Mouse (Mus musculus) heart, embryonic 12.5 days (tissue): Measurements from ENCODE around the gene Nfu1. TPM values are rescaled to one million over a fixed set of nuclear protein-coding genes. Genes with fewer than 3 reads are reported as not detected.

ENCODE experiments used
- ATAC-seq: fragments of 200-750 bp; cut with Nextera tagmentation; 2 replicates; pipeline ENCODE4 v1.8.0; 2017; ENCODE audit warnings: moderate TSS enrichment, moderate library complexity; ENCODE audit not compliant: insufficient number of reproducible peaks, low FRiP score
- H3K27ac ChIP-seq: fragments of 300-500 bp; sonication (generic); 2 replicates; pipeline ENCODE4 v1.5.1; 2016; ENCODE audit warnings: mild to moderate bottlenecking, moderate library complexity; ENCODE audit not compliant: poor library complexity, severe bottlenecking
- H3K27me3 ChIP-seq: fragments of 300-500 bp; sonication (generic); replicated peaks from 2 replicates; pipeline ENCODE4 v1.6.1; 2016; ENCODE audit warnings: mild to moderate bottlenecking, moderate library complexity
- H3K36me3 ChIP-seq: fragments of 300-500 bp; sonication (generic); 2 replicates; pipeline ENCODE4 v1.6.1; 2016; ENCODE audit warnings: mild to moderate bottlenecking, moderate library complexity
- H3K4me1 ChIP-seq: fragments of 300-500 bp; sonication (generic); replicated peaks from 2 replicates; pipeline ENCODE4 v1.6.1; 2016; ENCODE audit warnings: mild to moderate bottlenecking
- H3K4me2 ChIP-seq: fragments of 300-500 bp; sonication (generic); 2 replicates; pipeline ENCODE4 v1.6.1; 2016; ENCODE audit warnings: mild to moderate bottlenecking, moderate library complexity
- H3K4me3 ChIP-seq: fragments of 300-500 bp; sonication (generic); 2 replicates; pipeline ENCODE4 v1.5.1; 2016; ENCODE audit warnings: mild to moderate bottlenecking
- H3K9ac ChIP-seq: fragments of 300-500 bp; sonication (generic); 2 replicates; pipeline ENCODE4 v1.6.1; 2016; ENCODE audit warnings: mild to moderate bottlenecking, moderate library complexity
- H3K9me3 ChIP-seq: fragments of 300-500 bp; sonication (generic); replicated peaks from 2 replicates; pipeline ENCODE4 v1.6.1; 2016; ENCODE audit warnings: mild to moderate bottlenecking, moderate library complexity
- WGBS: fragments of 180-500 bp; shearing (Covaris S2); methylation state at CpG from one replicate; pipeline ENCODE4 v1.1.7; 2016; 5-methylcytosine and 5-hydroxymethylcytosine counted together
- polyA plus RNA-seq: library from polyadenylated mRNA; unstranded; fragments of >200 nt; fragmentation: Nextera tagmentation; extraction: Ambion mirVana; gene quantifications from 2 replicates; pipeline ENCODE4 v1.2.1, GENCODE M21; 2016

Nfu1 gene
- polyA plus RNA-seq, 1 experiment from 2014 or later = 97.7 TPM

DNA sequence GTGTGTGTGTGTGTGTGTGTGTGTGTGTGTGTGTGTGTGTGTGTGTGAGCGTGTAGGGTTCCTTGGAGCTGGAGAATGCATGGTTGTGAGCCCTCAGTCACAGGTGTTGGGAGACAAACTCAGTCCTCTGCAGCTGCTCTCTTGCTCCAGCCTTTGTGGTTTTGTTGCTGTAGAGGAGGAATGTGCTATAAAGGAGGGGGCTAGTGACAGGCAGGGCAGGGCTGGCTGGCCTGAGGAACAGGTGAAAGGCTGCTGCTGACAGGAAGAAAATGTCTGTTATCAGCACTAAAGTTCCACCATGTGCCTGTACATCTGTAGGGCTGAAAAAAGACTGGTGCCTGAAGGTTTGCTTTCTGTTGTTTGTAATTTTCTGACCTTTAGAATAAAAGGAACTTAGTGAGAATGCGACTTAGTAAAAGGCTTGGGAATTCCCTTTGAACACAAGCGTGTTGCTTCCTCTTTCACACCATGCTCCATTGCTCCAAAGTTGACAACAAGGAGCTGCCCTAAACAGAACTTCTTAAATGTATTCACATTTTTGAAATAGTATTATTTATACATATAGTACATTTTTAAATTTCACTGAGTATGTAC, 66.2 kb downstream of the Nfu1 start:
- no peak overlapping the region for H3K4me3 ChIP-seq

More for the DNA sequence above, 66.2 kb downstream of the Nfu1 start:
- peak overlapping the region; percentile 79 for H3K27ac ChIP-seq
- H3K4me2 ChIP-seq = no peak overlapping the region
- peaks cover 72% of the 10 kb centered on the region for H3K36me3 ChIP-seq
- peaks cover 20% of the 10 kb centered on the region for H3K4me1 ChIP-seq
- no peaks in the 10 kb centered on the region for H3K27me3 ChIP-seq
- no peaks in the 10 kb centered on the region for H3K9me3 ChIP-seq
- H3K9ac ChIP-seq = 0 out of 2 replicates have a peak overlapping the region, but pooled peaks have one; percentile 30
- 47% methylated on average over 3 of the region's 3 CpGs for WGBS
- 0 out of 2 replicates have a peak, but pooled peaks have one; percentile 18 for ATAC-seq

Other genes with a start within 250 kb of the Nfu1 start
- 15.3 and 17.6 TPM in 2 replicates for gene Anxa4, start 215.7 kb upstream of the Nfu1 start, polyA plus RNA-seq
- 33.5 and 36.2 TPM in 2 replicates for gene Aak1, start 159.7 kb upstream of the Nfu1 start, polyA plus RNA-seq
- gene Gfpt1, start 33.6 kb downstream of the Nfu1 start, polyA plus RNA-seq = 17.7 and 19.3 TPM in 2 replicates
- 0.10 TPM in 1 of 2 replicates, not detected in the other for gene D6Ertd527e, start 95.5 kb downstream of the Nfu1 start, polyA plus RNA-seq